Mouse (Mus musculus) hindbrain, embryonic 15.5 days (tissue): ENCODE measurements around the gene Fgf13. TPM values are rescaled to one million over a fixed set of nuclear protein-coding genes. Genes with fewer than 3 reads are reported as not detected.

Experiments
- ATAC-seq: fragments of 200-750 bp; cut with Nextera tagmentation; 2 replicates; pipeline ENCODE4 v1.8.0; 2017; ENCODE audit warnings: low read depth, moderate number of reproducible peaks, moderate TSS enrichment; ENCODE audit not compliant: low FRiP score
- H3K27ac ChIP-seq: fragments of 300-500 bp; sonication (generic); replicated peaks from 2 replicates; pipeline ENCODE4 v1.5.1; 2015; ENCODE audit warnings: mild to moderate bottlenecking, inconsistent platforms
- H3K27me3 ChIP-seq: fragments of 300-500 bp; sonication (generic); 2 replicates; pipeline ENCODE4 v1.6.1; 2015; ENCODE audit warnings: control low read depth, inconsistent platforms
- H3K36me3 ChIP-seq: fragments of 300-500 bp; sonication (generic); 2 replicates; pipeline ENCODE4 v1.6.1; 2015; ENCODE audit warnings: control low read depth, inconsistent platforms
- H3K4me1 ChIP-seq: fragments of 300-500 bp; sonication (generic); replicated peaks from 2 replicates; pipeline ENCODE4 v1.6.1; 2015; ENCODE audit warnings: control low read depth, inconsistent platforms
- H3K4me2 ChIP-seq: fragments of 300-500 bp; sonication (generic); 2 replicates; pipeline ENCODE4 v1.6.1; 2015; ENCODE audit warnings: moderate library complexity, mild to moderate bottlenecking, inconsistent platforms
- H3K4me3 ChIP-seq: fragments of 300-500 bp; sonication (generic); 2 replicates; pipeline ENCODE4 v1.5.1; 2015; ENCODE audit warnings: mild to moderate bottlenecking, inconsistent platforms
- H3K9ac ChIP-seq: fragments of 300-500 bp; sonication (generic); 2 replicates; pipeline ENCODE4 v1.6.1; 2015; ENCODE audit warnings: inconsistent platforms
- H3K9me3 ChIP-seq: fragments of 300-500 bp; sonication (generic); 2 replicates; pipeline ENCODE4 v1.6.1; 2016; ENCODE audit warnings: control low read depth, inconsistent platforms
- WGBS: fragments of 180-500 bp; shearing (Covaris S2); methylation state at CpG from one replicate; pipeline ENCODE4 v1.1.7; 2015; 5-methylcytosine and 5-hydroxymethylcytosine counted together
- polyA plus RNA-seq: library from polyadenylated mRNA; unstranded; fragments of >200 nt; fragmentation: Nextera tagmentation; extraction: Ambion mirVana; gene quantifications from 2 replicates; pipeline ENCODE4 v1.2.1, GENCODE M21; 2015

Fgf13 gene
- 204 and 210 TPM in 2 replicates for polyA plus RNA-seq

- WGBS, result 23% methylated on average over 42 of the region's 47 CpGs
- peak within 1 kb of the TSS; percentile 80 for H3K27ac ChIP-seq
- peak within 1 kb of the TSS; percentile 66 for H3K9ac ChIP-seq
- H3K4me2 ChIP-seq, result peak within 1 kb of the TSS; percentile 69
- no peaks in the 10 kb centered on the region for H3K9me3 ChIP-seq
- H3K4me3 ChIP-seq, result peak within 1 kb of the TSS; percentile 61
- peak; percentile 47 for ATAC-seq
- no peaks in the 10 kb centered on the region for H3K27me3 ChIP-seq
- no peaks in the 10 kb centered on the region for H3K36me3 ChIP-seq
- 0 out of 2 replicates have a peak, but pooled peaks cover 4% of the 10 kb centered on the region for H3K4me1 ChIP-seq
Measured at GRCm38 (mm10) chrX:59567695-59568431, at the start of gene Fgf13. Gene Fgf13 (minus strand): TSS chrX:59568071.

- Histone ChIP-seq H3K27ac (no peak overlapping the region), H3K4me3 (no peak overlapping the region), H3K27me3 (no peaks in the 10 kb centered on the region), H3K9me3 (no peaks in the 10 kb centered on the region), H3K9ac (no peak overlapping the region), H3K4me2 (no peak overlapping the region), H3K36me3 (no peaks in the 10 kb centered on the region), H3K4me1 (no peaks in the 10 kb centered on the region)
- 64% methylated on average over 1 of the region's 1 CpGs for WGBS
- ATAC-seq, result no peak
Measured at GRCm38 (mm10) chrX:59606535-59606934, 38.7 kb upstream of the Fgf13 start.

GRCm38 (mm10) chrX:59589050-59589449 lies 21.2 kb upstream of the Fgf13 start:
- Histone ChIP-seq H3K36me3 (no peaks in the 10 kb centered on the region), H3K9me3 (no peaks in the 10 kb centered on the region), H3K27ac (no peak overlapping the region), H3K4me2 (no peak overlapping the region), H3K4me3 (no peak overlapping the region), H3K4me1 (no peaks in the 10 kb centered on the region), H3K9ac (no peak overlapping the region), H3K27me3 (no peaks in the 10 kb centered on the region)
- 49% methylated on average over 5 of the region's 5 CpGs for WGBS
- no peak for ATAC-seq

GRCm38 (mm10) chrX:59585508-59586186 lies 17.8 kb upstream of the Fgf13 start:
- no peaks in the 10 kb centered on the region for H3K9me3 ChIP-seq
- ATAC-seq, result no peak
- no peak overlapping the region for H3K27ac ChIP-seq
- no peaks in the 10 kb centered on the region for H3K27me3 ChIP-seq
- 88% methylated on average over 11 of the region's 11 CpGs for WGBS
- H3K4me1 ChIP-seq, result no peaks in the 10 kb centered on the region
- no peaks in the 10 kb centered on the region for H3K36me3 ChIP-seq
- no peak overlapping the region for H3K9ac ChIP-seq
- no peak overlapping the region for H3K4me2 ChIP-seq
- no peak overlapping the region for H3K4me3 ChIP-seq

- H3K9me3 ChIP-seq, result no peaks in the 10 kb centered on the region
- no peaks in the 10 kb centered on the region for H3K36me3 ChIP-seq
- H3K27ac ChIP-seq, result no peak overlapping the region
- no peak overlapping the region for H3K4me2 ChIP-seq
- ATAC-seq, result no peak
- H3K27me3 ChIP-seq, result no peaks in the 10 kb centered on the region
- H3K4me1 ChIP-seq, result no peaks in the 10 kb centered on the region
- no peak overlapping the region for H3K9ac ChIP-seq
- H3K4me3 ChIP-seq, result no peak overlapping the region
Measured at GRCm38 (mm10) chrX:59584034-59584433, 16.2 kb upstream of the Fgf13 start.

- H3K4me1 ChIP-seq, result 0 out of 2 replicates have a peak, but pooled peaks cover 4% of the 10 kb centered on the region
- H3K9me3 ChIP-seq, result no peaks in the 10 kb centered on the region
- peak overlapping the region; percentile 80 for H3K27ac ChIP-seq
- no peaks in the 10 kb centered on the region for H3K27me3 ChIP-seq
- peak overlapping the region; percentile 69 for H3K4me2 ChIP-seq
- peak overlapping the region; percentile 61 for H3K4me3 ChIP-seq
- H3K9ac ChIP-seq, result peak overlapping the region; percentile 66
- H3K36me3 ChIP-seq, result no peaks in the 10 kb centered on the region
- ATAC-seq, result peak; percentile 67
- WGBS, result 19% methylated on average over 58 of the region's 75 CpGs
Measured at GRCm38 (mm10) chrX:59566826-59567694, 811 bp downstream of the Fgf13 start.

- Histone ChIP-seq H3K4me1 (0 out of 2 replicates have a peak, but pooled peaks cover 4% of the 10 kb centered on the region), H3K9ac (peak overlapping the region; percentile 66), H3K4me3 (peak overlapping the region; percentile 61), H3K9me3 (no peaks in the 10 kb centered on the region), H3K36me3 (no peaks in the 10 kb centered on the region), H3K4me2 (peak overlapping the region; percentile 69), H3K27ac (peak overlapping the region; percentile 80), H3K27me3 (no peaks in the 10 kb centered on the region)
- ATAC-seq, result peak; percentile 60; the same call in 1 of the 2 replicates
- WGBS, result 29% methylated on average over 18 of the region's 18 CpGs
Measured at GRCm38 (mm10) chrX:59566017-59566679, 1.7 kb downstream of the Fgf13 start.

- WGBS, result 76% methylated on average over 2 of the region's 2 CpGs
- Histone ChIP-seq H3K4me2 (no peak overlapping the region), H3K4me1 (no peaks in the 10 kb centered on the region), H3K36me3 (no peaks in the 10 kb centered on the region), H3K9ac (no peak overlapping the region), H3K9me3 (no peaks in the 10 kb centered on the region), H3K27ac (no peak overlapping the region), H3K27me3 (no peaks in the 10 kb centered on the region), H3K4me3 (no peak overlapping the region)
- ATAC-seq, result no peak
Measured at GRCm38 (mm10) chrX:59547931-59548330, 19.9 kb downstream of the Fgf13 start.

- H3K9ac ChIP-seq, result no peak overlapping the region
- H3K27ac ChIP-seq, result no peak overlapping the region
- 72% methylated on average over 4 of the region's 4 CpGs for WGBS
- no peak overlapping the region for H3K4me2 ChIP-seq
- H3K4me3 ChIP-seq, result no peak overlapping the region
- no peak for ATAC-seq
- no peaks in the 10 kb centered on the region for H3K27me3 ChIP-seq
- H3K4me1 ChIP-seq, result no peaks in the 10 kb centered on the region
- H3K36me3 ChIP-seq, result no peaks in the 10 kb centered on the region
- no peaks in the 10 kb centered on the region for H3K9me3 ChIP-seq
Measured at GRCm38 (mm10) chrX:59508273-59508672, 59.6 kb downstream of the Fgf13 start.

- Histone ChIP-seq H3K27ac (no peak overlapping the region), H3K27me3 (no peaks in the 10 kb centered on the region), H3K36me3 (no peaks in the 10 kb centered on the region), H3K4me3 (no peak overlapping the region), H3K4me1 (no peaks in the 10 kb centered on the region), H3K4me2 (no peak overlapping the region), H3K9me3 (no peaks in the 10 kb centered on the region), H3K9ac (no peak overlapping the region)
- ATAC-seq, result no peak
- WGBS, result 57% methylated on average over 1 of the region's 1 CpGs
Measured at GRCm38 (mm10) chrX:59493388-59493787, 74.5 kb downstream of the Fgf13 start.

- no peak for ATAC-seq
- Histone ChIP-seq H3K9me3 (no peaks in the 10 kb centered on the region), H3K36me3 (no peaks in the 10 kb centered on the region), H3K27ac (no peak overlapping the region), H3K27me3 (no peaks in the 10 kb centered on the region), H3K4me3 (no peak overlapping the region), H3K4me2 (no peak overlapping the region), H3K9ac (no peak overlapping the region), H3K4me1 (no peaks in the 10 kb centered on the region)
- WGBS, result 73% methylated on average over 2 of the region's 2 CpGs
Measured at GRCm38 (mm10) chrX:59485426-59485825, 82.4 kb downstream of the Fgf13 start.
